23 mouse cellular contexts compared by ENCODE assay signal in genomic region chr9:121613192-121613591, GRCm38 (mm10). TPM values are rescaled to one million over a fixed set of nuclear protein-coding genes. Genes with fewer than 3 reads are reported as not detected.
DNase-seq lines count a peak whose midpoint lies in the region; ATAC-seq and TF ChIP-seq lines count a peak whose summit lies in the region.
"Had no signal": no experiment of that assay in that cellular context is flagged by ENCODE, and none has a peak within 500 bp of the region (broad histone marks: within the 10 kb centered on the region; RNA-seq: fewer than 3 reads in every experiment).

No protein-coding gene starts in this region.

- H3K4me2 ChIP-seq in heart, embryonic 14.5 days (ENCODE audit: low read length) = no peak overlapping the region
- no peak overlapping the region for H3K4me2 ChIP-seq in lung, embryonic 15.5 days
- H3K4me2 ChIP-seq: forebrain, embryonic 13.5 days; hindbrain, embryonic 13.5 days had no signal

- TF ChIP-seq POLR2A in lung, adult 2 months (IDR thresholded peaks at IDR 0.05; ENCODE audit: borderline replicate concordance, extremely low read depth, low read depth, low read length) = no peak
- TF ChIP-seq POLR2A in MEL (IDR thresholded peaks at IDR 0.05; ENCODE audit: control insufficient read depth in 1 of 2, insufficient read depth in 1 of 2, low read depth in 1 of 2, low read length in 2 of 2, poor library complexity in 1 of 2) = no peak

- H3K4me3 ChIP-seq in heart, embryonic 14.5 days (ENCODE audit: control insufficient read depth in 1 of 2, insufficient read depth in 1 of 2, low read depth in 1 of 2, low read length in 2 of 2) = no peak overlapping the region
- no peak overlapping the region for H3K4me3 ChIP-seq in lung, embryonic 15.5 days
- H3K4me3 ChIP-seq in lung, adult 2 months (replicated peaks; ENCODE audit: extremely low read depth, low read depth, low read length) = no peak overlapping the region
- no peak overlapping the region for H3K4me3 ChIP-seq in MEL (ENCODE audit: control insufficient read depth in 1 of 2, insufficient read depth in 1 of 2, low read depth in 2 of 2, low read length in 2 of 2)
- H3K4me3 ChIP-seq: embryonic facial prominence, embryonic 10.5 days; forebrain, embryonic 13.5 days; gastrocnemius, adult 2 months; hindbrain, embryonic 13.5 days had no signal

- H3K9me3 ChIP-seq in heart, embryonic 14.5 days (ENCODE audit: control insufficient read depth, low read length) = no peaks in the 10 kb centered on the region
- H3K9me3 ChIP-seq in lung, embryonic 15.5 days = no peaks in the 10 kb centered on the region
- no peaks in the 10 kb centered on the region for H3K9me3 ChIP-seq in MEL (replicated peaks; ENCODE audit: insufficient read depth, low read length)
- H3K9me3 ChIP-seq: embryonic facial prominence, embryonic 10.5 days; hindbrain, embryonic 13.5 days had no signal

- DNase-seq in heart, postnatal 4 days = no peak
- DNase-seq in lung, adult 2 months = no peak
- peak; percentile 45 for DNase-seq in MEL (ENCODE audit: low read depth, low spot score)
- no peak for DNase-seq in thymus, postnatal 0 days (ENCODE audit: low spot score)
- DNase-seq: adrenal gland, postnatal 10 days; cerebellum, adult 11-12 months; cerebellum, adult 9-11 months; cerebellum, postnatal 36 days; forebrain, postnatal 0 days; gastrocnemius, adult 2 months; gastrocnemius, postnatal 25 days; heart, adult 11 months; heart, postnatal 10 days; kidney, adult 11 months had no signal

- H3K9ac ChIP-seq in heart, embryonic 14.5 days (ENCODE audit: low read length) = no peak overlapping the region
- H3K9ac ChIP-seq in lung, embryonic 15.5 days = no peak overlapping the region
- no peak overlapping the region for H3K9ac ChIP-seq in MEL (ENCODE audit: control insufficient read depth, low read depth, low read length, poor library complexity, severe bottlenecking)
- H3K9ac ChIP-seq: forebrain, embryonic 13.5 days; forebrain, postnatal 0 days; hindbrain, embryonic 13.5 days had no signal

- H3K79me2 ChIP-seq in MEL (ENCODE audit: control insufficient read depth, insufficient read depth, low read length, poor library complexity) = no peaks in the 10 kb centered on the region

- no peak for TF ChIP-seq CTCF in lung, adult 2 months (IDR thresholded peaks at IDR 0.05; ENCODE audit: insufficient read depth, low read length)
- no peak for TF ChIP-seq CTCF in MEL (IDR thresholded peaks at IDR 0.05 in 2 of 3, conservative IDR thresholded peaks at IDR 0.05 in 1 of 3; ENCODE audit: control insufficient read depth in 1 of 3, insufficient read depth in 1 of 3, low read depth in 2 of 3, low read length in 3 of 3, poor library complexity in 1 of 3, severe bottlenecking in 1 of 3)

- H3K36me3 ChIP-seq in heart, embryonic 14.5 days (ENCODE audit: control insufficient read depth, insufficient read depth, low read length) = no peaks in the 10 kb centered on the region
- no peaks in the 10 kb centered on the region for H3K36me3 ChIP-seq in lung, embryonic 15.5 days
- no peaks in the 10 kb centered on the region for H3K36me3 ChIP-seq in MEL (ENCODE audit: control insufficient read depth in 1 of 2, insufficient read depth in 2 of 2, low read length in 2 of 2)
- H3K36me3 ChIP-seq: embryonic facial prominence, embryonic 10.5 days; hindbrain, embryonic 13.5 days had no signal

- peak; percentile 58 to 75 for TF ChIP-seq EP300 in MEL (IDR thresholded peaks at IDR 0.05; ENCODE audit: low read depth in 1 of 2, low read length in 2 of 2)

- peaks cover 3% of the 10 kb centered on the region for H3K27me3 ChIP-seq in heart, embryonic 14.5 days (ENCODE audit: control insufficient read depth, insufficient read depth, low read length)
- H3K27me3 ChIP-seq in lung, embryonic 15.5 days = no peaks in the 10 kb centered on the region
- peaks cover 0 to 2% of the 10 kb centered on the region in 2 experiments; a peak in 1 of 4 replicates for H3K27me3 ChIP-seq in MEL (ENCODE audit: control insufficient read depth in 1 of 2, insufficient read depth in 2 of 2, low read length in 2 of 2)
- H3K27me3 ChIP-seq: forebrain, embryonic 13.5 days; hindbrain, embryonic 13.5 days had no signal

- TF ChIP-seq RAD21 in MEL (IDR thresholded peaks at IDR 0.05; ENCODE audit: low read depth, low read length) = no peak

- H3K4me1 ChIP-seq in heart, embryonic 14.5 days (ENCODE audit: control insufficient read depth in 2 of 2, insufficient read depth in 2 of 2, low read length in 2 of 2) = peaks cover 8 to 9% of the 10 kb centered on the region in 2 experiments
- no peaks in the 10 kb centered on the region for H3K4me1 ChIP-seq in lung, embryonic 15.5 days
- H3K4me1 ChIP-seq in lung, adult 2 months (ENCODE audit: control insufficient read depth, insufficient read depth, low read length) = no peaks in the 10 kb centered on the region
- H3K4me1 ChIP-seq in MEL (ENCODE audit: control insufficient read depth in 1 of 2, insufficient read depth in 2 of 2, low read length in 2 of 2) = 0 out of 4 replicates have a peak, but pooled peaks cover 0 to 4% of the 10 kb centered on the region in 2 experiments
- H3K4me1 ChIP-seq: forebrain, embryonic 13.5 days had no signal

- no peak overlapping the region for H3K27ac ChIP-seq in heart, embryonic 14.5 days (replicated peaks in 1 of 2; ENCODE audit: control insufficient read depth in 1 of 2, insufficient read depth in 1 of 2, low read depth in 2 of 2, low read length in 2 of 2)
- H3K27ac ChIP-seq in lung, embryonic 15.5 days = no peak overlapping the region
- no peak overlapping the region for H3K27ac ChIP-seq in MEL (ENCODE audit: control insufficient read depth, low read depth, low read length)
- H3K27ac ChIP-seq: embryonic facial prominence, embryonic 10.5 days; forebrain, embryonic 13.5 days; gastrocnemius, adult 2 months; hindbrain, embryonic 13.5 days; hindbrain, postnatal 0 days had no signal

- 10% methylated on average over 5 of the region's 5 CpGs for WGBS in heart, embryonic 14.5 days
- WGBS in lung, embryonic 15.5 days = 6% methylated on average over 5 of the region's 5 CpGs
- 15% methylated on average over 5 of the region's 5 CpGs for WGBS in lung, adult 2 months

- ATAC-seq in heart, embryonic 14.5 days (ENCODE audit: insufficient number of reproducible peaks, insufficient read depth, low FRiP score, low read depth) = peak; percentile 55
- 0 out of 2 replicates have a peak, but pooled peaks have one; percentile 19 for ATAC-seq in lung, embryonic 15.5 days (ENCODE audit: borderline replicate concordance, extremely low read depth, low FRiP score, low TSS enrichment)
- ATAC-seq in megakaryocyte progenitor cell, adult 5-6 weeks (replicated peaks; ENCODE audit: poor library complexity) = peak; percentile 34; the same call in 1 of the 2 replicates
- ATAC-seq: forebrain, embryonic 13.5 days; forebrain, postnatal 0 days had no signal

TF ChIP-seq in MEL, 35 proteins besides CTCF, POLR2A, EP300 and RAD21:
- TF ChIP-seq SMC3 (IDR thresholded peaks at IDR 0.05; ENCODE audit: low read depth, low read length) = no peak
- peak; percentile 90 for TF ChIP-seq TCF12 (IDR thresholded peaks at IDR 0.05; ENCODE audit: low read depth, low read length)
- TF ChIP-seq RCOR1 (IDR thresholded peaks at IDR 0.05; ENCODE audit: low read depth, low read length) = peak; percentile 63; the same call in 1 of the 2 replicates
- no peak for TF ChIP-seq HCFC1 (IDR thresholded peaks at IDR 0.05; ENCODE audit: low read depth, low read length)
- TF ChIP-seq CHD1 (IDR thresholded peaks at IDR 0.05; ENCODE audit: low read depth, low read length) = no peak
- TF ChIP-seq MAX (IDR thresholded peaks at IDR 0.05; ENCODE audit: low read length) = no peak
- peak; percentile 60; the same call in 1 of the 2 replicates for TF ChIP-seq MAZ (IDR thresholded peaks at IDR 0.05; ENCODE audit: low read depth, low read length)
- TF ChIP-seq ELF1 (IDR thresholded peaks at IDR 0.05; ENCODE audit: low read depth, low read length) = no peak
- TF ChIP-seq SIN3A (IDR thresholded peaks at IDR 0.05; ENCODE audit: low read length) = peak; percentile 62
- no peak for TF ChIP-seq ZKSCAN1 (IDR thresholded peaks at IDR 0.05; ENCODE audit: low read depth, low read length)
- 0 out of 2 replicates have a peak, but pooled peaks have one; percentile 30 for TF ChIP-seq TAL1 (IDR thresholded peaks at IDR 0.05; ENCODE audit: low read length)
- TF ChIP-seq ZMIZ1 (IDR thresholded peaks at IDR 0.05; ENCODE audit: low read depth, low read length) = no peak
- TF ChIP-seq GATA1 (IDR thresholded peaks at IDR 0.05; ENCODE audit: low read depth, low read length) = peak; percentile 62
- TF ChIP-seq MAFK (IDR thresholded peaks at IDR 0.05; ENCODE audit: borderline replicate concordance, low read depth, low read length) = peak; percentile 46; the same call in 1 of the 2 replicates
- peak; percentile 86 for TF ChIP-seq ETS1 (IDR thresholded peaks at IDR 0.05; ENCODE audit: low read depth, low read length)
- no peak for TF ChIP-seq KAT2A (conservative IDR thresholded peaks at IDR 0.05; ENCODE audit: low read depth, low read length)
- no peak for TF ChIP-seq MXI1 (IDR thresholded peaks at IDR 0.05; ENCODE audit: low read depth, low read length)

RNA-seq across cellular contexts. Expression of gene Lyzl4, which starts 28.7 kb away (rescaled TPM):
- polyA plus RNA-seq in heart, embryonic 14.5 days (2014; fragmentation: Nextera tagmentation; extraction: Ambion mirVana) = not detected in 2 replicates
- total RNA-seq in heart, postnatal 4 days (2021) = under 1 TPM in 1 of 2 experiments, not detected in 1; 0.32 TPM
- 0.16 TPM in 1 of 2 replicates, not detected in the other for polyA plus RNA-seq in lung, embryonic 15.5 days (2015; fragmentation: Nextera tagmentation; extraction: Ambion mirVana)
- 0.66 and 0.72 TPM in 2 replicates for polyA plus RNA-seq in lung, adult 2 months (2012; rRNA removed)
- not detected in 2 replicates for total RNA-seq in MEL (2012; rRNA removed)
- not detected for polyA plus RNA-seq in MEL (2012; ENCODE audit: insufficient read depth in 1 of 2, insufficient read length in 2 of 2, low read depth in 1 of 2, low replicate concordance in 2 of 2, missing spikeins in 1 of 2)
- not detected in 2 replicates for total RNA-seq in megakaryocyte progenitor cell, adult 5-6 weeks (2015)
- not detected in 2 replicates for total RNA-seq in megakaryocyte progenitor cell, adult 5-6 weeks (2017)
- 1.2 and 1.3 TPM in 2 replicates for polyA plus RNA-seq in thymus, postnatal 0 days (2015; fragmentation: Nextera tagmentation; extraction: Ambion mirVana)
- total RNA-seq: forebrain, postnatal 0 days; gastrocnemius, adult 2 months; gastrocnemius, postnatal 25 days; heart, postnatal 10 days; hematopoietic stem cell, adult 5-6 weeks; hindbrain, postnatal 0 days had no signal
- polyA plus RNA-seq: embryonic facial prominence, embryonic 10.5 days; forebrain, embryonic 13.5 days; forebrain, postnatal 0 days; hindbrain, embryonic 13.5 days; intestine, embryonic 14.5 days had no signal

RNA-seq across cellular contexts. Expression of gene Vipr1, which starts 29.3 kb away (rescaled TPM):
- polyA plus RNA-seq in heart, embryonic 14.5 days (2014; fragmentation: Nextera tagmentation; extraction: Ambion mirVana) = 0.11 and 0.16 TPM in 2 replicates
- 1 to 10 TPM in 1 of 2 experiments, under 1 TPM in 1; 0.64 to 2.4 TPM for total RNA-seq in heart, postnatal 4 days (2021)
- polyA plus RNA-seq in lung, embryonic 15.5 days (2015; fragmentation: Nextera tagmentation; extraction: Ambion mirVana) = 0.30 and 0.55 TPM in 2 replicates
- polyA plus RNA-seq in lung, adult 2 months (2012; rRNA removed) = 2.2 and 2.6 TPM in 2 replicates
- not detected in 2 replicates for total RNA-seq in MEL (2012; rRNA removed)
- not detected for polyA plus RNA-seq in MEL (2012; ENCODE audit: insufficient read depth in 1 of 2, insufficient read length in 2 of 2, low read depth in 1 of 2, low replicate concordance in 2 of 2, missing spikeins in 1 of 2)
- not detected in 2 replicates for total RNA-seq in megakaryocyte progenitor cell, adult 5-6 weeks (2015)
- 0.12 and 0.41 TPM in 2 replicates for total RNA-seq in megakaryocyte progenitor cell, adult 5-6 weeks (2017)
- polyA plus RNA-seq in thymus, postnatal 0 days (2015; fragmentation: Nextera tagmentation; extraction: Ambion mirVana) = 1.3 and 1.4 TPM in 2 replicates
